Mouse (Mus musculus) naive thymus-derived CD4-positive, alpha-beta T cell, adult 5 months (primary cell): ENCODE results near the gene Anapc10. TPM values are rescaled to one million over a fixed set of nuclear protein-coding genes. Genes with fewer than 3 reads are reported as not detected.

Experiments used
- polyA plus RNA-seq: library from polyadenylated mRNA; unstranded; fragments of 100-300 nt; shearing (Covaris generic); gene quantifications from one replicate; pipeline ENCODE4 v1.2.1, GENCODE M21; 2017

The Anapc10 gene
- 12.9 TPM for polyA plus RNA-seq

GRCm38 (mm10) chr8:79711064-79711961 lies at the start of gene Anapc10, which contains the start of gene Abce1:
TSS of gene Anapc10 (plus strand) at chr8:79711820.
TSS of gene Abce1 (minus strand) at chr8:79711740.

Other genes with a start within 250 kb of the Anapc10 start
- gene Otud4, start 72.2 kb upstream of the Anapc10 start, polyA plus RNA-seq: 35.5 TPM
- gene Abce1, start 80 bp upstream of the Anapc10 start, polyA plus RNA-seq: 79.7 TPM